Mouse (Mus musculus) CH12.LX (cell line): Measurements from ENCODE around the gene Cptp. TPM values are rescaled to one million over a fixed set of nuclear protein-coding genes. Genes with fewer than 3 reads are reported as not detected.

Experiments used
- DNase-seq: peaks from one replicate; pipeline ENCODE4 v3.0.0-alpha.2; 2013; ENCODE audit errors: extremely low read depth
- H3K27ac ChIP-seq: 2 replicates; pipeline ENCODE4 v1.5.1; 2012; ENCODE audit warnings: low read depth, mild to moderate bottlenecking, control low read depth, moderate library complexity; ENCODE audit not compliant: insufficient read depth
- H3K27me3 ChIP-seq: replicated peaks from 2 replicates; pipeline ENCODE3; 2012; ENCODE audit warnings: inconsistent platforms
- H3K36me3 ChIP-seq, 2 experiments: replicated peaks in 1 of 2; 2 replicates each; pipeline versions ENCODE3 to v1.6.1; 2012; ENCODE audit warnings: inconsistent platforms in 1 of 2, low read length in 1 of 2, mild to moderate bottlenecking in 1 of 2, mixed read lengths in 1 of 2, moderate library complexity in 1 of 2; ENCODE audit not compliant: control insufficient read depth in 1 of 2, insufficient read depth in 1 of 2
- H3K4me1 ChIP-seq, 2 experiments: 2 replicates each; pipeline ENCODE4 v1.6.1; 2012; ENCODE audit warnings: inconsistent platforms in 1 of 2, moderate library complexity in 1 of 2; ENCODE audit not compliant: insufficient read depth in 2 of 2, control insufficient read depth in 1 of 2
- H3K4me2 ChIP-seq: 2 replicates; pipeline ENCODE4 v1.6.1; 2012; ENCODE audit warnings: low read depth, mild to moderate bottlenecking, control low read depth; ENCODE audit not compliant: poor library complexity, insufficient read depth, severe bottlenecking
- H3K4me3 ChIP-seq, 3 experiments: fragments of 150-350 bp in 1 of 3; sonication (generic) in 1 of 3; replicated peaks in 1 of 3; 2 replicates each; pipeline versions ENCODE3 to v1.5.1; 2011 to 2012; ENCODE audit warnings: low read depth in 2 of 3, low read length in 2 of 3, mild to moderate bottlenecking in 2 of 3, moderate library complexity in 2 of 3, control low read depth in 1 of 3, improper control_type of control experiment in 1 of 3, inconsistent platforms in 1 of 3, mixed read lengths in 1 of 3; ENCODE audit not compliant: poor library complexity in 1 of 3
- H3K79me2 ChIP-seq: replicated peaks from 2 replicates; pipeline ENCODE4 v1.6.1; 2012; ENCODE audit warnings: mild to moderate bottlenecking, moderate library complexity; ENCODE audit not compliant: control insufficient read depth, poor library complexity, insufficient read depth, severe bottlenecking; ENCODE audit errors: extremely low read depth
- H3K9ac ChIP-seq: 2 replicates; pipeline ENCODE4 v1.6.1; 2012; ENCODE audit warnings: low read depth, mild to moderate bottlenecking, control low read depth, moderate library complexity; ENCODE audit not compliant: insufficient read depth
- H3K9me3 ChIP-seq: replicated peaks from 2 replicates; pipeline ENCODE3; 2012; ENCODE audit warnings: low read length, inconsistent platforms, mixed read lengths
- BHLHE40 ChIP-seq: IDR thresholded peaks from 2 replicates; pipeline ENCODE4 v1.6.1; 2011; ENCODE audit warnings: mild to moderate bottlenecking, low read depth, low read length, improper control_type of control experiment
- CHD1 ChIP-seq: IDR thresholded peaks from 2 replicates; pipeline ENCODE4 v1.6.1; 2012; ENCODE audit warnings: low read depth, low read length, improper control_type of control experiment, inconsistent platforms
- CHD2 ChIP-seq: IDR thresholded peaks from 2 replicates; pipeline ENCODE4 v1.6.1; 2011; ENCODE audit warnings: low read length, improper control_type of control experiment
- CTCF ChIP-seq, 2 experiments: IDR thresholded peaks in 1 of 2; conservative IDR thresholded peaks in 1 of 2; 2 replicates each; pipeline ENCODE4 v1.5.1; 2011 to 2012; ENCODE audit warnings: low read depth in 2 of 2, low read length in 2 of 2, improper control_type of control experiment in 1 of 2, inconsistent platforms in 1 of 2, mild to moderate bottlenecking in 1 of 2, moderate library complexity in 1 of 2
- E2F4 ChIP-seq: IDR thresholded peaks from 2 replicates; pipeline ENCODE4 v1.6.1; 2011; ENCODE audit warnings: low read depth, low read length, improper control_type of control experiment; ENCODE audit not compliant: insufficient replicate concordance
- ELF1 ChIP-seq: IDR thresholded peaks from 2 replicates; pipeline ENCODE4 v1.6.1; 2014; ENCODE audit warnings: low read depth, mild to moderate bottlenecking, inconsistent platforms, low read length, improper control_type of control experiment
- ETS1 ChIP-seq: conservative IDR thresholded peaks from 2 replicates; pipeline ENCODE4 v1.6.1; 2012; ENCODE audit warnings: low read depth, mild to moderate bottlenecking, inconsistent platforms, low read length, improper control_type of control experiment, moderate library complexity
- GABPA ChIP-seq: IDR thresholded peaks from 2 replicates; pipeline ENCODE4 v1.6.1; 2012; ENCODE audit warnings: low read depth, low read length, improper control_type of control experiment, inconsistent platforms; ENCODE audit not compliant: insufficient replicate concordance
- IRF4 ChIP-seq: IDR thresholded peaks from 2 replicates; pipeline ENCODE4 v1.6.1; 2014; ENCODE audit warnings: low read depth, mild to moderate bottlenecking, inconsistent platforms, low read length, improper control_type of control experiment
- JUN ChIP-seq: IDR thresholded peaks from 2 replicates; pipeline ENCODE4 v1.6.1; 2011; ENCODE audit warnings: low read depth, mild to moderate bottlenecking, low read length, improper control_type of control experiment, moderate library complexity; ENCODE audit not compliant: insufficient read depth
- JUND ChIP-seq: conservative IDR thresholded peaks from 2 replicates; pipeline ENCODE4 v1.6.1; 2011; ENCODE audit warnings: low read depth, low read length, improper control_type of control experiment
- KAT2A ChIP-seq: IDR thresholded peaks from 2 replicates; pipeline ENCODE4 v1.6.1; 2012; ENCODE audit warnings: low read length, improper control_type of control experiment, inconsistent platforms; ENCODE audit not compliant: insufficient replicate concordance
- MAFK ChIP-seq: IDR thresholded peaks from 2 replicates; pipeline ENCODE4 v1.6.1; 2011; ENCODE audit warnings: low read length, improper control_type of control experiment; ENCODE audit not compliant: insufficient replicate concordance
- MAZ ChIP-seq: IDR thresholded peaks from 2 replicates; pipeline ENCODE4 v1.6.1; 2012; ENCODE audit warnings: low read depth, mild to moderate bottlenecking, inconsistent platforms, low read length, improper control_type of control experiment, moderate library complexity
- MYC ChIP-seq: IDR thresholded peaks from 2 replicates; pipeline ENCODE4 v1.6.1; 2011; ENCODE audit warnings: low read depth, mild to moderate bottlenecking, improper control_type of control experiment, low read length
- NELFE ChIP-seq: IDR thresholded peaks from 2 replicates; pipeline ENCODE4 v1.6.1; 2011; ENCODE audit warnings: low read depth, low read length, improper control_type of control experiment
- PAX5 ChIP-seq: IDR thresholded peaks from 2 replicates; pipeline ENCODE4 v1.6.1; 2012; ENCODE audit warnings: low read length, inconsistent platforms, mixed read lengths
- POLR2A ChIP-seq: IDR thresholded peaks from 2 replicates; pipeline ENCODE4 v1.6.1; 2011; ENCODE audit warnings: low read depth, mild to moderate bottlenecking, improper control_type of control experiment, low read length
- POLR2AphosphoS2 ChIP-seq: IDR thresholded peaks from 2 replicates; pipeline ENCODE4 v1.6.1; 2011; ENCODE audit warnings: low read depth, low read length, improper control_type of control experiment
- RCOR1 ChIP-seq: conservative IDR thresholded peaks from 2 replicates; pipeline ENCODE4 v1.6.1; 2012; ENCODE audit warnings: low read depth, mild to moderate bottlenecking, inconsistent platforms, low read length, improper control_type of control experiment
- SIN3A ChIP-seq: IDR thresholded peaks from 2 replicates; pipeline ENCODE4 v1.6.1; 2012; ENCODE audit warnings: low read length, improper control_type of control experiment, inconsistent platforms
- TCF12 ChIP-seq: IDR thresholded peaks from 2 replicates; pipeline ENCODE4 v1.6.1; 2014; ENCODE audit warnings: low read depth, mild to moderate bottlenecking, inconsistent platforms, low read length, improper control_type of control experiment
- ZC3H11A ChIP-seq: IDR thresholded peaks from 2 replicates; pipeline ENCODE4 v1.6.1; 2012; ENCODE audit warnings: low read depth, mild to moderate bottlenecking, inconsistent platforms, low read length, improper control_type of control experiment
- ZKSCAN1 ChIP-seq: IDR thresholded peaks from 2 replicates; pipeline ENCODE4 v1.6.1; 2012; ENCODE audit warnings: low read depth, inconsistent platforms, low read length, improper control_type of control experiment, borderline replicate concordance
- dilution Hi-C: fragments of 300-500 bp; cut with MboI; formaldehyde crosslinking; loops from 2 replicates; pipeline ENCODE4 v1.14.3; 2020; ENCODE audit warnings: low sequenced_read_pairs; ENCODE audit not compliant: extremely low pct_unique_long_range_greater_than_20kb, extremely low pct_ligation_motif_present
- in situ Hi-C: fragments of 300-500 bp; cut with MboI; formaldehyde crosslinking; loops from 3 replicates; pipeline ENCODE4 v1.14.3; 2019; ENCODE audit warnings: low sequenced_read_pairs, low pct_ligation_motif_present, low pct_unique_long_range_greater_than_20kb, mixed read lengths
- polyA plus RNA-seq: library from polyadenylated mRNA; unstranded; fragments of >175 nt; gene quantifications from 2 replicates; pipeline ENCODE4 v1.2.1, GENCODE M21; 2012; ENCODE audit warnings: low read depth; ENCODE audit not compliant: insufficient read length
- total RNA-seq, 2 experiments: library from RNA; depleted of rRNA; stranded (reverse); fragments of 300-350 nt in 1 of 2; fragments of >200 nt in 1 of 2; gene quantifications; 2 replicates each; pipeline ENCODE4 v1.2.3; 2012 to 2014

Gene Cptp
- total and polyA plus RNA-seq, 3 experiments: 9.0 to 15.5 (median 12.1) TPM

DNA sequence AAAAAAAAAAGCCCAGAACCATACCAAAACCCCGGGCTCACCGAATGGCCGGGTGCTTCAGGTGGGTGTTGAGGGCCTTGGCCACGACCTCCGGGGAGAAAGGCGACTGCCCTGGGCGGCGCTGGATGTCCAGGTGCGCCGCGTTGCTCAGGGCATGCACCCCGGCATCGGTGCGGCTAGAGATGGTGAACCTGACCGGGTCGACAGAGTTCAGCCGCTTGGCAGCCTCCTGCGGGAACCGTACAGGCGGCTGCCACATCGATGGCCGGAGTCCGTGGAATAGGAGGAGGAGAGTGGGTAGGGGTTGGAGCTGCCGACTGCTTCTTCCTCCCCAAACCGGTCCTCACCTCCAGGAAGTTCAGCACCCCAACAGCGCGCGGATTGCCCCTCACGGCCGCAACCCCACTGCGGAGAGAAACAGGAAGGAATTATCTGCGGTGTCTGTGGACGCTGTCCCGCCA is 21.8 kb upstream of the Cptp start:
- Histone ChIP-seq H3K79me2 (peaks cover 13% of the 10 kb centered on the region; the same call in 1 of the 2 replicates), H3K27me3 (no peaks in the 10 kb centered on the region), H3K27ac (no peak overlapping the region), H3K36me3 (peaks cover 32 to 50% of the 10 kb centered on the region in 2 experiments), H3K4me2 (peak overlapping the region; percentile 73), H3K9me3 (no peaks in the 10 kb centered on the region), H3K9ac (peak overlapping the region; percentile 67), H3K4me1 (peaks cover 27 to 51% of the 10 kb centered on the region in 2 experiments), H3K4me3 (peak overlapping the region; percentile 71 to 86 (median 78))
- in situ Hi-C loops: loop anchor here (5.0 kb wide), 1 partner anchor 51 kb away; the partner anchor contains the start of gene Ube2j2
- no peak for DNase-seq
- dilution Hi-C loops: no loop called here
- TF ChIP-seq SIN3A (no peak), BHLHE40 (no peak), RCOR1 (no peak), JUN (no peak), KAT2A (no peak), CTCF (conservative IDR thresholded peaks at IDR 0.05 in 1 of 2, IDR thresholded peaks at IDR 0.05 in 1 of 2; ENCODE audit: low read depth in 2 of 2, low read length in 2 of 2) (no peak), MYC (no peak), MAFK (no peak), E2F4 (no peak), TCF12 (no peak), IRF4 (no peak), PAX5 (no peak), GABPA (no peak), JUND (no peak), MAZ (no peak), ELF1 (no peak), NELFE (no peak), POLR2A (no peak), ETS1 (no peak)

DNA sequence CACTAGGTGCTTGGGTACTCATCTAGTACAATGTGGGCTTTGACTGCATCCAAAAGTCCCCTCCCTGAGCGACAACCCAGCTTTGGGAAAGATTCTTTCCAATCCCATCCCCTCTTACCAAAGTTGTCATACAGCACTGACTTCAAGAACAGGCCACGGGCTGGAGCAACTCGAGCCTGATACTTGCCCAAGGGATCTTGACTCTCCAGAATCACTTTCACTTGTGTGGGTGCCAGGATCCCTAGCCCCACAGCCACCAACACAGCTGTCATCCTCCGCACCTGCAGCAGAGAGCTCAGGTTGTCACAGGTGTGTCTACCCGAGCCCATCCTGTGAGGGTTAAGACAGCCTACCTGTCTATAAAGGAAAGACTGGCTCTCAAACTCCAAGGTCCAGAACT is 20.1 kb upstream of the Cptp start:
- H3K4me2 ChIP-seq: no peak overlapping the region
- no peaks in the 10 kb centered on the region for H3K27me3 ChIP-seq
- DNase-seq: no peak
- no peak overlapping the region for H3K27ac ChIP-seq
- TF ChIP-seq IRF4 (no peak), ZKSCAN1 (no peak), JUN (no peak), PAX5 (no peak), SIN3A (no peak), GABPA (no peak), BHLHE40 (no peak), CTCF (conservative IDR thresholded peaks at IDR 0.05 in 1 of 2, IDR thresholded peaks at IDR 0.05 in 1 of 2; ENCODE audit: low read depth in 2 of 2, low read length in 2 of 2) (no peak), CHD2 (no peak), ZC3H11A (no peak), CHD1 (no peak), POLR2AphosphoS2 (no peak), ETS1 (no peak)
- dilution Hi-C loops: no loop called here
- no peak overlapping the region for H3K4me3 ChIP-seq
- peaks cover 46 to 59% of the 10 kb centered on the region in 2 experiments for H3K36me3 ChIP-seq
- H3K9me3 ChIP-seq: no peaks in the 10 kb centered on the region
- peaks cover 11% of the 10 kb centered on the region; the same call in 1 of the 2 replicates for H3K79me2 ChIP-seq
- peaks cover 16 to 33% of the 10 kb centered on the region in 2 experiments for H3K4me1 ChIP-seq
- no peak overlapping the region for H3K9ac ChIP-seq
- in situ Hi-C loops: no loop called here
